Mouse (Mus musculus) liver, embryonic 13.5 days (tissue): ENCODE measurements at regions not wholly inside any gene's neighbourhood (a gene's known extent, or its start where the extent isn't known, plus 50 kb on each side); places are given as distances from the start of the nearest gene placed in this dataset.
A peak's percentile ranks its signal among the peaks of the same experiment; 100 is the strongest.

Source experiments
- ATAC-seq: fragments of 200-750 bp; cut with Nextera tagmentation; 2 replicates; pipeline ENCODE4 v1.8.0; 2017; ENCODE audit warnings: low read depth, mild to moderate bottlenecking, moderate number of reproducible peaks, moderate library complexity
- DNase-seq: peaks from one replicate; pipeline ENCODE4 v3.0.0; 2022
- H3K27ac ChIP-seq: fragments of 300-500 bp; sonication (generic); 2 replicates; pipeline ENCODE4 v1.5.1; 2015; ENCODE audit warnings: moderate library complexity, mild to moderate bottlenecking, inconsistent platforms
- H3K27me3 ChIP-seq: fragments of 300-500 bp; sonication (generic); 2 replicates; pipeline ENCODE4 v1.6.1; 2015; ENCODE audit warnings: mild to moderate bottlenecking, inconsistent platforms
- H3K36me3 ChIP-seq: fragments of 300-500 bp; sonication (generic); 2 replicates; pipeline ENCODE4 v1.6.1; 2015; ENCODE audit warnings: mild to moderate bottlenecking, inconsistent platforms
- H3K4me1 ChIP-seq: fragments of 300-500 bp; sonication (generic); replicated peaks from 2 replicates; pipeline ENCODE4 v1.6.1; 2015; ENCODE audit warnings: inconsistent platforms
- H3K4me2 ChIP-seq: fragments of 300-500 bp; sonication (generic); 2 replicates; pipeline ENCODE4 v1.6.1; 2015; ENCODE audit warnings: inconsistent platforms, mild to moderate bottlenecking, moderate library complexity
- H3K4me3 ChIP-seq: fragments of 300-500 bp; sonication (generic); replicated peaks from 2 replicates; pipeline ENCODE4 v1.5.1; 2015; ENCODE audit warnings: mild to moderate bottlenecking, inconsistent platforms
- H3K9ac ChIP-seq: fragments of 300-500 bp; sonication (generic); 2 replicates; pipeline ENCODE4 v1.6.1; 2015; ENCODE audit warnings: mild to moderate bottlenecking, inconsistent platforms
- H3K9me3 ChIP-seq: fragments of 300-500 bp; sonication (generic); replicated peaks from 2 replicates; pipeline ENCODE4 v1.6.1; 2016; ENCODE audit warnings: inconsistent platforms
- WGBS: fragments of 180-500 bp; shearing (Covaris S2); methylation state at CpG from one replicate; pipeline ENCODE4 v1.1.7; 2015; ENCODE audit not compliant: insufficient replicate concordance; 5-methylcytosine and 5-hydroxymethylcytosine counted together

GRCm38 (mm10) chr8:115793587-115793986 lies 86.0 kb upstream of the Maf start:
- 23% methylated on average over 1 of the region's 1 CpGs for WGBS
- no peaks in the 10 kb centered on the region for H3K9me3 ChIP-seq
- DNase-seq (no peak), ATAC-seq (no peak)
- H3K4me3 ChIP-seq = no peak overlapping the region
- H3K27me3 ChIP-seq = no peaks in the 10 kb centered on the region
- no peaks in the 10 kb centered on the region for H3K4me1 ChIP-seq
- no peak overlapping the region for H3K4me2 ChIP-seq
- no peaks in the 10 kb centered on the region for H3K36me3 ChIP-seq
- no peak overlapping the region for H3K9ac ChIP-seq
- H3K27ac ChIP-seq = no peak overlapping the region

- Histone ChIP-seq H3K9me3 (no peaks in the 10 kb centered on the region), H3K4me3 (no peak overlapping the region), H3K4me2 (no peak overlapping the region), H3K27ac (no peak overlapping the region), H3K4me1 (no peaks in the 10 kb centered on the region), H3K27me3 (no peaks in the 10 kb centered on the region), H3K9ac (no peak overlapping the region), H3K36me3 (no peaks in the 10 kb centered on the region)
- 48% methylated on average over 6 of the region's 6 CpGs for WGBS
- DNase-seq = no peak
- ATAC-seq = no peak
These were observed 80.8 kb upstream of the Maf start for GRCm38 (mm10) chr8:115788421-115788820.

DNA sequence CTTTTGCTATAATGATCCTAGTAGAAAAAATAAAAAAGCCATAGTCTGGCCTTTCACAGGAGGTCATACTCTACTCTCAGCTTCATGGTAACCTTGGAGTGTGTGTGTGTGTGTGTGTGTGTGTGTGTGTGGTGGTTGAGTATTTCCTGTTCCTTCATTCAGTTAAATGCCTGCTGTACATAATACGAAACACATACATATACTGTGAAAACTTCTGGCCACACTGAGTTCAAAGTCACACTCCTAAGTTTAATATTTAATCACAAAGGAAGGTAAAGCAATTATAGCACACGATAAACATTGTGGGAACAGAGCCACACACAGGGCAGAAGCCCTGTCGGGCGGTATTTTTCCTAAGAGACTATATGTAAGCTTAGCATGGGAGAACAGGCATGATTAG lies 78.6 kb upstream of the Maf start:
- no peaks in the 10 kb centered on the region for H3K9me3 ChIP-seq
- H3K9ac ChIP-seq = no peak overlapping the region
- H3K27me3 ChIP-seq = no peaks in the 10 kb centered on the region
- DNase-seq (no peak), ATAC-seq (no peak)
- no peaks in the 10 kb centered on the region for H3K36me3 ChIP-seq
- no peak overlapping the region for H3K4me3 ChIP-seq
- no peaks in the 10 kb centered on the region for H3K4me1 ChIP-seq
- 65% methylated on average over 4 of the region's 4 CpGs for WGBS
- H3K4me2 ChIP-seq = no peak overlapping the region
- no peak overlapping the region for H3K27ac ChIP-seq

DNA sequence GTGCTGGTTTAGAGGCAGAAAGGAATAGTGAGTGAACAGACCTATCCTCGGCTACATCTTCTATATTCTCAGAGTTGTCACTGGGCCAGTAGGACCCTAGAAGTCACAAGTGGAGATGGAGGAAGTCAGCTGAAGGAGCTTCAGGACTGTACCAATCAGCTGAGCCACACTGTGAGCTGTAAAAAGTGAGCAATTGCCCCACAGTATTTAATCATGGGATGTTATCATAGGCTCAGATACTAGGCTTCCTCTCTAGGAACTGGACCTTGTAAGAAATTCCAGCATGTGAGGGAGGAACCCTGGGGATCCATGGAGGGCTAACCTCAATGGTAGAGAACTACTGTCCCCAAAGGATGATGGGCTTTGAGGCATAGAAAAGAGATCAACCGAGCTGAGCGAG lies 78.2 kb upstream of the Maf start:
- H3K27ac ChIP-seq = no peak overlapping the region
- DNase-seq = no peak

DNA sequence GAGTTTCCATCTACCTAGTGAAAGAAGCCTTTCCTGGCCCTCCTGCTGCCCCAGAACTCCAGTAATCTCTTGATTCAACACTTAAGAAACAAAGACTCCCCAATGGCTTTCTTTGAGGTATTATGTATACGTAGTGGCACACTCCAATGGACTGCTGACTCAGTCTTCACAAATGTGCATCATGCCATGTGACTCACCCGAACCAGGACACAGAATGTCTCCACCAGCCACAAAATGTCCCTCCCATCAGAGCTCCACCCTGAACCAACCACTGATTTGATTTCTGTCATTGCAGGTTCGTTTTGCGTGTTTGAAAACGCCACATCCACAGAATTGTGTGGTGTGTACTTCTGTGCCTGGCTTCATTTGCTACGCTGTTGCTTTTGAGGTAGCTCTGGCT lies 75.8 kb upstream of the Maf start:
- no peak overlapping the region for H3K9ac ChIP-seq
- no peaks in the 10 kb centered on the region for H3K4me1 ChIP-seq
- H3K27me3 ChIP-seq = no peaks in the 10 kb centered on the region
- H3K27ac ChIP-seq = no peak overlapping the region
- no peaks in the 10 kb centered on the region for H3K9me3 ChIP-seq
- H3K4me2 ChIP-seq = no peak overlapping the region
- no peaks in the 10 kb centered on the region for H3K36me3 ChIP-seq
- no peak for DNase-seq
- H3K4me3 ChIP-seq = no peak overlapping the region
- WGBS = 69% methylated on average over 6 of the region's 6 CpGs
- no peak for ATAC-seq

More for the DNA sequence above, 78.2 kb upstream of the Maf start:
- Histone ChIP-seq H3K9ac (no peak overlapping the region), H3K36me3 (no peaks in the 10 kb centered on the region), H3K4me3 (no peak overlapping the region), H3K9me3 (no peaks in the 10 kb centered on the region), H3K4me2 (no peak overlapping the region), H3K27me3 (no peaks in the 10 kb centered on the region), H3K4me1 (no peaks in the 10 kb centered on the region)
- WGBS = 73% methylated on average over 3 of the region's 3 CpGs
- ATAC-seq = no peak

- Histone ChIP-seq H3K9me3 (no peaks in the 10 kb centered on the region), H3K9ac (no peak overlapping the region), H3K27me3 (no peaks in the 10 kb centered on the region), H3K36me3 (no peaks in the 10 kb centered on the region), H3K4me2 (no peak overlapping the region), H3K4me3 (no peak overlapping the region), H3K27ac (no peak overlapping the region), H3K4me1 (no peaks in the 10 kb centered on the region)
- ATAC-seq = no peak
- no peak for DNase-seq
- WGBS = 50% methylated on average over 1 of the region's 1 CpGs
These were observed 70.8 kb upstream of the Maf start for GRCm38 (mm10) chr8:115778433-115778832.

DNA sequence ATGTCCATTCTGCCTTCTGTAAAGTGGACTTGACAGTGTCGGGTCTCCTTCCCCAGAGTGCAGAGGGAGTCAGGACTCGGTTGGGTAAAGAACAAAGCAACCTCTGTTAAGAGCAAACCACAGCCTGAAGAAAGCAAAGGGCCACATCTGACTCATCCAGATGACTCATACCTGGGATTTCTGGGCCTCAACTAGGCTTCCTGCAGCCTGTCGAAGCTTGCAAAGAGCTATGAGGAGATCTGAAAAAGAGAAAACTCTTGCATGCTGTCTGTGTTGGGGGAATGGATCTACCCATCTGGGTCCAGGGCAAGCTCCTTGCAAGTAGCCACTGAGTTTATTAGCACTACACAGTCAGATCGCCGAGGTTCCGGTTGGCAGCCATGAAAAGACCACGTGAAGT lies 63.5 kb upstream of the Maf start:
- Histone ChIP-seq H3K9ac (no peak overlapping the region), H3K4me2 (no peak overlapping the region), H3K9me3 (no peaks in the 10 kb centered on the region), H3K36me3 (no peaks in the 10 kb centered on the region), H3K27me3 (no peaks in the 10 kb centered on the region), H3K27ac (no peak overlapping the region), H3K4me1 (no peaks in the 10 kb centered on the region), H3K4me3 (no peak overlapping the region)
- 59% methylated on average over 7 of the region's 7 CpGs for WGBS
- no peak for DNase-seq
- no peak for ATAC-seq

GRCm38 (mm10) chr8:115768631-115769030 lies 61.0 kb upstream of the Maf start:
- ATAC-seq (no peak), DNase-seq (no peak)
- no peak overlapping the region for H3K27ac ChIP-seq
- H3K9ac ChIP-seq = no peak overlapping the region
- H3K36me3 ChIP-seq = no peaks in the 10 kb centered on the region
- H3K27me3 ChIP-seq = no peaks in the 10 kb centered on the region
- H3K4me3 ChIP-seq = no peak overlapping the region
- H3K4me2 ChIP-seq = no peak overlapping the region
- WGBS = 61% methylated on average over 4 of the region's 4 CpGs
- no peaks in the 10 kb centered on the region for H3K9me3 ChIP-seq
- no peaks in the 10 kb centered on the region for H3K4me1 ChIP-seq

DNA sequence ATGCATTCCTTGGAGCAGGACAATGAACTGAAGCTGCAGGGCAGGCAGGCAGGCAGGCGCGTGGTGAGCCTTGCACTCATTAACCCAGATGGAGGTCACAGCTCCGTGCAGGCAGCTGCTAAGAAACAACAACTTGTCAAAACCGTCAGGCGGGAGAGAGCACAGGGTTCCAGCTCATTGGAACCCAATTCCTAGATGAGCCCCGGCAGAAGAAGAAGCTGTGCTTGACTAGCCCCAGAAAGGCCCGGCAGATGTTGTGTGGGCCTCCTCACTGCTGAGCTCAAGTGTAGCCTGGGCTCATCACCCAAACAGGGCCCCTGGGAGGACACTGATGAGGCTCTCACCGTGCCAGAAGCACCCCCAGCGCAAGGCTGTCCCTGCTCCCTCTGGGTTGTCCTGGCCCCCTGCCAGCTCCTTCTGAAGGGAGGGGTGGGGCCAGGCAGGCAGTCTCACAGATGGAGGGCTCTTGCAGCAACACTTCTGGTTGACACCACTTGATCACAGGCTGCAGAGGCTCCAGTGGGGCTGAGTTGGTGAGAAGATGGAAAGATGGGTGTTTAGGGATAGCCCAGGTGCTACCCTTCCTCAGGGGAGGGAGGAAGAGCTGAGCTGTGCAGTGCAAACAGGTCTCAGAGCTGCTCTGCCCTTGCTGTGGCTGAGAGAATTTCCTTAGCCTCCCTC lies 58.8 kb upstream of the Maf start:
- Histone ChIP-seq H3K9ac (no peak overlapping the region), H3K27me3 (no peaks in the 10 kb centered on the region), H3K4me3 (no peak overlapping the region), H3K4me1 (no peaks in the 10 kb centered on the region), H3K4me2 (no peak overlapping the region), H3K27ac (no peak overlapping the region), H3K9me3 (no peaks in the 10 kb centered on the region), H3K36me3 (no peaks in the 10 kb centered on the region)
- DNase-seq (no peak), ATAC-seq (0 out of 2 replicates have a peak, but pooled peaks have one; percentile 31)
- WGBS = 32% methylated on average over 9 of the region's 9 CpGs

- ATAC-seq (no peak), DNase-seq (no peak)
- Histone ChIP-seq H3K9me3 (no peaks in the 10 kb centered on the region), H3K4me3 (no peak overlapping the region), H3K4me2 (no peak overlapping the region), H3K27ac (no peak overlapping the region), H3K27me3 (no peaks in the 10 kb centered on the region), H3K4me1 (no peaks in the 10 kb centered on the region), H3K36me3 (no peaks in the 10 kb centered on the region), H3K9ac (no peak overlapping the region)
- 66% methylated on average over 4 of the region's 4 CpGs for WGBS
These were observed 57.0 kb upstream of the Maf start for GRCm38 (mm10) chr8:115764551-115764950.

- no peak for ATAC-seq
- Histone ChIP-seq H3K4me2 (no peak overlapping the region), H3K27ac (no peak overlapping the region), H3K4me3 (no peak overlapping the region), H3K9ac (no peak overlapping the region), H3K27me3 (no peaks in the 10 kb centered on the region), H3K36me3 (no peaks in the 10 kb centered on the region), H3K9me3 (no peaks in the 10 kb centered on the region), H3K4me1 (peaks cover 5% of the 10 kb centered on the region)
- DNase-seq = no peak
- no CpG with 5 or more reads among the region's 1 CpGs for WGBS
These were observed 50.4 kb upstream of the Maf start for GRCm38 (mm10) chr8:115758011-115758410.
